Mouse (Mus musculus) small intestine, adult 2 months (tissue): ENCODE data around the gene Magi1.

Experiments used
- CTCF ChIP-seq: fragments of 200-500 bp; IDR thresholded peaks from 2 replicates; pipeline ENCODE4 v1.5.1; 2012; ENCODE audit warnings: low read depth, mild to moderate bottlenecking, control low read depth, inconsistent platforms, low read length, moderate library complexity, mixed read lengths; ENCODE audit not compliant: insufficient replicate concordance, insufficient read length; ENCODE audit errors: extremely low read depth
- POLR2A ChIP-seq: fragments of 200-500 bp; IDR thresholded peaks from 2 replicates; pipeline ENCODE4 v1.6.1; 2012; ENCODE audit warnings: low read depth, mild to moderate bottlenecking, control low read depth, inconsistent platforms, low read length, moderate library complexity

DNA sequence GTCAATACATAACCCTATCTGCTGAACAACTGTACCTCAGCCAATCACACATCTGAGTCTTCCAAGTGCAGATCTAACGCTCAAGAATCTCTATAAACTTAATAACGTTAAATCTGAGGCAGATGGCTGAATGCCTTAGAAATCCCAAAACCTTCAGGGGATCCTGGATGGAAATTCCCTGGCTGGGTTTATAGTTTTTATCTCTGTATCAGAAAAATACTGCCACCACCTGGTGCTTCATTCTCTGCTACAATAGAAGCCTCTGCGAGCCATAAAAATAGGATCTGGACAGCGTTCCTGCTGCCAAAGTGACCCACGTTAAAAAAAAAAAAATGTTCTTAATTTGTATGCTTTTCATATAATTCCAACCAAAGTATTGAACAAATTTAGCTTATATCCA lies 162.2 kb downstream of the Magi1 start:
- no peak for TF ChIP-seq CTCF
- no peak for TF ChIP-seq POLR2A
